Mouse (Mus musculus) G1E (cell line): ENCODE measurements around the gene Foxk1.

ENCODE experiments used
- CTCF ChIP-seq: IDR thresholded peaks from 2 replicates; pipeline ENCODE4 v1.5.1; 2012; ENCODE audit warnings: low read depth, low read length, inconsistent platforms, mixed read lengths
- GATA1 ChIP-seq: IDR thresholded peaks from 2 replicates; pipeline ENCODE4 v1.6.1; 2012; ENCODE audit warnings: borderline replicate concordance, low read length, inconsistent platforms, mixed read lengths
- GATA2 ChIP-seq: IDR thresholded peaks from 2 replicates; pipeline ENCODE4 v1.6.1; 2012; ENCODE audit warnings: low read depth, low read length, inconsistent platforms, borderline replicate concordance
- POLR2AphosphoS5 ChIP-seq: IDR thresholded peaks from 2 replicates; pipeline ENCODE4 v1.6.1; 2012; ENCODE audit warnings: low read depth, low read length, inconsistent platforms; ENCODE audit not compliant: insufficient replicate concordance
- TAL1 ChIP-seq: conservative IDR thresholded peaks from 2 replicates; pipeline ENCODE4 v1.6.1; 2012; ENCODE audit warnings: low read depth, low read length, inconsistent platforms, mixed read lengths

DNA sequence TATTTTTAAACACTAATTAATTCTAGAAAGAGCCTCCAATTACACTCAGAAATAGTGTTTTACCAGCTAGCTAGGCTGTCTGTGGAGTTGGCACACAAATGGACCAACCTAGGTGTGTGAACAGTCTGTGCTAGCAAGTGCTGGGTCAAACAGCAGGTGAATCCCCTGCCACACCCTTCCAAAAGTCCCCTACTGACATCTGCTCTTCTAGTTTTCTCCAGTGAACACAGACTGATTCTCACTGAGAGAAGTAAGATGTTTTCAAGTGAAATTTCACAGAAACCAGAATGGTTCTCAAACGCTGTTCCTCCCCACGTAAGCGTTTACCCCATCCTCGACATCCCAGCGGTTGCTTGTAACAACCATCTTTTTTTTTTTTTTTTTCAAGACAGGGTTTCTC lies 25.7 kb upstream of the Foxk1 start:
- TF ChIP-seq CTCF, result no peak
- TF ChIP-seq TAL1, result no peak
- TF ChIP-seq GATA1, result no peak
- TF ChIP-seq POLR2AphosphoS5, result no peak
- no peak for TF ChIP-seq GATA2
